Mouse (Mus musculus): ENCODE data around the gene Wdr78. TPM values are rescaled to one million over a fixed set of nuclear protein-coding genes. Genes with fewer than 3 reads are reported as not detected.

Gene Wdr78
- total and polyA plus RNA-seq, 2 experiments from 2014 or later, result 2.9 to 10.0 TPM

- no peak for DNase-seq
- 74% methylated on average over 15 of the region's 15 CpGs for WGBS
These were observed 109.0 kb downstream of the Wdr78 start for GRCm38 (mm10) chr4:103005190-103005945.

GRCm38 (mm10) chr4:103004681-103005080, 109.7 kb downstream of the Wdr78 start:
- H3K27me3 ChIP-seq (ENCODE audit: insufficient read depth, low read length), result no peaks in the 10 kb centered on the region
- no peaks in the 10 kb centered on the region for H3K9me3 ChIP-seq (ENCODE audit: low read length)
- H3K27ac ChIP-seq (ENCODE audit: low read depth, low read length), result no peak overlapping the region
- no peak overlapping the region for H3K4me2 ChIP-seq (ENCODE audit: low read depth)
- DNase-seq, result no peak
- no peak overlapping the region for H3K4me3 ChIP-seq (ENCODE audit: low read depth, low read length)
- H3K9ac ChIP-seq, result no peak overlapping the region
- ATAC-seq, result no peak
- no peak for TF ChIP-seq CTCF (IDR thresholded peaks at IDR 0.05; ENCODE audit: low read depth)
- no peaks in the 10 kb centered on the region for H3K4me1 ChIP-seq (ENCODE audit: insufficient read depth)
- 78% methylated on average over 4 of the region's 4 CpGs for WGBS
- no peaks in the 10 kb centered on the region for H3K36me3 ChIP-seq (ENCODE audit: insufficient read depth)

More at GRCm38 (mm10) chr4:103005190-103005945, 109.0 kb downstream of the Wdr78 start:
- H3K9ac ChIP-seq, result no peak overlapping the region
- H3K36me3 ChIP-seq (ENCODE audit: insufficient read depth), result no peaks in the 10 kb centered on the region
- H3K27ac ChIP-seq (ENCODE audit: low read depth, low read length), result no peak overlapping the region
- no peaks in the 10 kb centered on the region for H3K27me3 ChIP-seq (ENCODE audit: insufficient read depth, low read length)
- no peak for TF ChIP-seq CTCF (IDR thresholded peaks at IDR 0.05; ENCODE audit: low read depth)
- H3K4me3 ChIP-seq (ENCODE audit: low read depth, low read length), result no peak overlapping the region
- no peak overlapping the region for H3K4me2 ChIP-seq (ENCODE audit: low read depth)
- ATAC-seq, result no peak
- H3K4me1 ChIP-seq (ENCODE audit: insufficient read depth), result no peaks in the 10 kb centered on the region
- no peaks in the 10 kb centered on the region for H3K9me3 ChIP-seq (ENCODE audit: low read length)

- Histone ChIP-seq H3K27ac (ENCODE audit: low read depth, low read length) (no peak overlapping the region), H3K4me3 (ENCODE audit: low read depth, low read length) (no peak overlapping the region), H3K9ac (no peak overlapping the region), H3K4me1 (ENCODE audit: insufficient read depth) (no peaks in the 10 kb centered on the region), H3K9me3 (ENCODE audit: low read length) (no peaks in the 10 kb centered on the region), H3K27me3 (ENCODE audit: insufficient read depth, low read length) (no peaks in the 10 kb centered on the region), H3K36me3 (ENCODE audit: insufficient read depth) (no peaks in the 10 kb centered on the region), H3K4me2 (ENCODE audit: low read depth) (no peak overlapping the region)
- WGBS, result 71% methylated on average over 3 of the region's 3 CpGs
- no peak for TF ChIP-seq CTCF (IDR thresholded peaks at IDR 0.05; ENCODE audit: low read depth)
- DNase-seq (no peak), ATAC-seq (no peak)
These were observed 122.7 kb downstream of the Wdr78 start for GRCm38 (mm10) chr4:102991685-102992084.

- no peaks in the 10 kb centered on the region for H3K9me3 ChIP-seq (ENCODE audit: low read length)
- ATAC-seq (no peak), DNase-seq (no peak)
- no peak overlapping the region for H3K9ac ChIP-seq
- WGBS, result 83% methylated on average over 11 of the region's 11 CpGs
- no peak for TF ChIP-seq CTCF (IDR thresholded peaks at IDR 0.05; ENCODE audit: low read depth)
- no peaks in the 10 kb centered on the region for H3K4me1 ChIP-seq (ENCODE audit: insufficient read depth)
- H3K4me2 ChIP-seq (ENCODE audit: low read depth), result no peak overlapping the region
- no peaks in the 10 kb centered on the region for H3K36me3 ChIP-seq (ENCODE audit: insufficient read depth)
- no peaks in the 10 kb centered on the region for H3K27me3 ChIP-seq (ENCODE audit: insufficient read depth, low read length)
- H3K4me3 ChIP-seq (ENCODE audit: low read depth, low read length), result no peak overlapping the region
- H3K27ac ChIP-seq (ENCODE audit: low read depth, low read length), result no peak overlapping the region
These were observed 123.6 kb downstream of the Wdr78 start for GRCm38 (mm10) chr4:102990595-102991340.

- no peaks in the 10 kb centered on the region for H3K27me3 ChIP-seq (ENCODE audit: insufficient read depth, low read length)
- ATAC-seq (no peak), DNase-seq (no peak)
- no peak overlapping the region for H3K4me2 ChIP-seq (ENCODE audit: low read depth)
- no peaks in the 10 kb centered on the region for H3K9me3 ChIP-seq (ENCODE audit: low read length)
- 76% methylated on average over 4 of the region's 4 CpGs for WGBS
- no peak for TF ChIP-seq CTCF (IDR thresholded peaks at IDR 0.05; ENCODE audit: low read depth)
- H3K36me3 ChIP-seq (ENCODE audit: insufficient read depth), result no peaks in the 10 kb centered on the region
- H3K27ac ChIP-seq (ENCODE audit: low read depth, low read length), result no peak overlapping the region
- H3K9ac ChIP-seq, result no peak overlapping the region
- no peaks in the 10 kb centered on the region for H3K4me1 ChIP-seq (ENCODE audit: insufficient read depth)
- no peak overlapping the region for H3K4me3 ChIP-seq (ENCODE audit: low read depth, low read length)
These were observed 124.3 kb downstream of the Wdr78 start for GRCm38 (mm10) chr4:102990016-102990415.

- DNase-seq (no peak), ATAC-seq (no peak)
- Histone ChIP-seq H3K27me3 (ENCODE audit: insufficient read depth, low read length) (no peaks in the 10 kb centered on the region), H3K9me3 (ENCODE audit: low read length) (no peaks in the 10 kb centered on the region), H3K4me3 (ENCODE audit: low read depth, low read length) (no peak overlapping the region), H3K4me2 (ENCODE audit: low read depth) (no peak overlapping the region), H3K27ac (ENCODE audit: low read depth, low read length) (no peak overlapping the region), H3K9ac (no peak overlapping the region), H3K4me1 (ENCODE audit: insufficient read depth) (no peaks in the 10 kb centered on the region), H3K36me3 (ENCODE audit: insufficient read depth) (no peaks in the 10 kb centered on the region)
- WGBS, result 74% methylated on average over 5 of the region's 5 CpGs
- no peak for TF ChIP-seq CTCF (IDR thresholded peaks at IDR 0.05; ENCODE audit: low read depth)
These were observed 125.0 kb downstream of the Wdr78 start for GRCm38 (mm10) chr4:102989391-102989790.

- ATAC-seq (no peak), DNase-seq (no peak)
- no peaks in the 10 kb centered on the region for H3K27me3 ChIP-seq (ENCODE audit: insufficient read depth, low read length)
- 74% methylated on average over 6 of the region's 6 CpGs for WGBS
- no peak overlapping the region for H3K4me3 ChIP-seq (ENCODE audit: low read depth, low read length)
- H3K4me1 ChIP-seq (ENCODE audit: insufficient read depth), result no peaks in the 10 kb centered on the region
- no peak overlapping the region for H3K4me2 ChIP-seq (ENCODE audit: low read depth)
- no peak for TF ChIP-seq CTCF (IDR thresholded peaks at IDR 0.05; ENCODE audit: low read depth)
- H3K27ac ChIP-seq (ENCODE audit: low read depth, low read length), result no peak overlapping the region
- H3K9ac ChIP-seq, result no peak overlapping the region
- H3K36me3 ChIP-seq (ENCODE audit: insufficient read depth), result no peaks in the 10 kb centered on the region
- H3K9me3 ChIP-seq (ENCODE audit: low read length), result no peaks in the 10 kb centered on the region
These were observed 125.8 kb downstream of the Wdr78 start for GRCm38 (mm10) chr4:102988526-102988925.

Other genes starting within 250 kb of the Wdr78 start
- gene Tctex1d1, start 135.9 kb downstream of the Wdr78 start, total RNA-seq (2014; rRNA removed), result 2.3 and 2.4 TPM in 2 replicates
- gene Tctex1d1, start 135.9 kb downstream of the Wdr78 start, polyA plus RNA-seq (2015; fragmentation: Nextera tagmentation; extraction: Ambion mirVana), result 1.2 and 1.3 TPM in 2 replicates
- gene Insl5, start 87.7 kb downstream of the Wdr78 start, total RNA-seq (2014; rRNA removed), result 0.71 TPM in 1 of 2 replicates, not detected in the other
- not detected in 2 replicates for gene Insl5, start 87.7 kb downstream of the Wdr78 start, polyA plus RNA-seq (2015; fragmentation: Nextera tagmentation; extraction: Ambion mirVana)
- 43.6 and 82.3 TPM in 2 replicates for gene Mier1, start 165 bp downstream of the Wdr78 start, total RNA-seq (2014; rRNA removed)
- 17.4 and 32.6 TPM in 2 replicates for gene Mier1, start 165 bp downstream of the Wdr78 start, polyA plus RNA-seq (2015; fragmentation: Nextera tagmentation; extraction: Ambion mirVana)
- gene Slc35d1, start 100.6 kb upstream of the Wdr78 start, total RNA-seq (2014; rRNA removed), result 2.9 and 3.0 TPM in 2 replicates
- gene Slc35d1, start 100.6 kb upstream of the Wdr78 start, polyA plus RNA-seq (2015; fragmentation: Nextera tagmentation; extraction: Ambion mirVana), result 2.9 and 4.4 TPM in 2 replicates
- gene 4921539E11Rik, start 176.3 kb upstream of the Wdr78 start, total RNA-seq (2014; rRNA removed), result not detected in 2 replicates
- gene 4921539E11Rik, start 176.3 kb upstream of the Wdr78 start, polyA plus RNA-seq (2015; fragmentation: Nextera tagmentation; extraction: Ambion mirVana), result not detected in 2 replicates
- gene Oma1, start 199.3 kb upstream of the Wdr78 start, total RNA-seq (2014; rRNA removed), result 10.3 and 10.8 TPM in 2 replicates
- 11.7 and 15.9 TPM in 2 replicates for gene Oma1, start 199.3 kb upstream of the Wdr78 start, polyA plus RNA-seq (2015; fragmentation: Nextera tagmentation; extraction: Ambion mirVana)

All from forebrain, postnatal 0 days (tissue).